Mouse (Mus musculus) MEL (cell line): ENCODE measurements around the gene Clca3b. TPM values are rescaled to one million over a fixed set of nuclear protein-coding genes. Genes with fewer than 3 reads are reported as not detected.
"Not testable (repeated sequence)": the region's sequence is repeated elsewhere in the genome, so short reads cannot be mapped to it uniquely, and the experiment has no call there.

Source experiments
- DNase-seq: peaks from one replicate; pipeline ENCODE4 v3.0.0; 2011; ENCODE audit warnings: low read depth, low spot score
- H3K27ac ChIP-seq: 2 replicates; pipeline ENCODE4 v1.5.1; 2012; ENCODE audit warnings: low read depth, mild to moderate bottlenecking, control low read depth, low read length, moderate library complexity; ENCODE audit not compliant: control insufficient read depth
- H3K27me3 ChIP-seq, 2 experiments: fragments of 150-350 bp in 1 of 2; sonication (generic) in 1 of 2; 2 replicates each; pipeline ENCODE4 v1.6.1; 2012; ENCODE audit warnings: low read length in 2 of 2, mild to moderate bottlenecking in 2 of 2, improper control_type of control experiment in 1 of 2, moderate library complexity in 1 of 2; ENCODE audit not compliant: insufficient read depth in 2 of 2, control insufficient read depth in 1 of 2
- H3K36me3 ChIP-seq, 2 experiments: 2 replicates each; pipeline ENCODE4 v1.6.1; 2012 to 2014; ENCODE audit warnings: low read length in 2 of 2, improper control_type of control experiment in 1 of 2, inconsistent platforms in 1 of 2, mild to moderate bottlenecking in 1 of 2; ENCODE audit not compliant: insufficient read depth in 2 of 2, control insufficient read depth in 1 of 2
- H3K4me1 ChIP-seq, 2 experiments: fragments of 150-350 bp in 1 of 2; sonication (generic) in 1 of 2; 2 replicates each; pipeline ENCODE4 v1.6.1; 2012; ENCODE audit warnings: low read length in 2 of 2, improper control_type of control experiment in 1 of 2, mild to moderate bottlenecking in 1 of 2; ENCODE audit not compliant: insufficient read depth in 2 of 2, control insufficient read depth in 1 of 2
- H3K4me3 ChIP-seq, 2 experiments: fragments of 150-350 bp in 1 of 2; sonication (generic) in 1 of 2; 2 replicates each; pipeline ENCODE4 v1.5.1; 2012; ENCODE audit warnings: low read depth in 2 of 2, low read length in 2 of 2, mild to moderate bottlenecking in 2 of 2, moderate library complexity in 2 of 2, control low read depth in 1 of 2, improper control_type of control experiment in 1 of 2; ENCODE audit not compliant: control insufficient read depth in 1 of 2, insufficient read depth in 1 of 2
- H3K79me2 ChIP-seq: 2 replicates; pipeline ENCODE4 v1.6.1; 2012; ENCODE audit warnings: mild to moderate bottlenecking, low read length, moderate library complexity; ENCODE audit not compliant: control insufficient read depth, poor library complexity, insufficient read depth
- H3K9ac ChIP-seq: 2 replicates; pipeline ENCODE4 v1.6.1; 2012; ENCODE audit warnings: low read depth, mild to moderate bottlenecking, control low read depth, low read length, moderate library complexity; ENCODE audit not compliant: control insufficient read depth, poor library complexity, severe bottlenecking
- H3K9me3 ChIP-seq: fragments of 150-350 bp; sonication (generic); replicated peaks from 2 replicates; pipeline ENCODE4 v1.6.1; 2012; ENCODE audit warnings: mild to moderate bottlenecking, low read length, improper control_type of control experiment, moderate library complexity; ENCODE audit not compliant: insufficient read depth
- CHD1 ChIP-seq: IDR thresholded peaks from 2 replicates; pipeline ENCODE4 v1.6.1; 2012; ENCODE audit warnings: low read depth, mild to moderate bottlenecking, inconsistent platforms, low read length, improper control_type of control experiment
- CHD2 ChIP-seq: IDR thresholded peaks from 2 replicates; pipeline ENCODE4 v1.6.1; 2011; ENCODE audit warnings: low read length, improper control_type of control experiment
- CTCF ChIP-seq, 3 experiments: IDR thresholded peaks in 2 of 3; conservative IDR thresholded peaks in 1 of 3; 2 replicates each; pipeline ENCODE4 v1.5.1; 2011 to 2012; ENCODE audit warnings: low read length in 3 of 3, low read depth in 2 of 3, mild to moderate bottlenecking in 2 of 3, improper control_type of control experiment in 1 of 3, inconsistent platforms in 1 of 3, mixed read lengths in 1 of 3, moderate library complexity in 1 of 3; ENCODE audit not compliant: control insufficient read depth in 1 of 3, insufficient read depth in 1 of 3, poor library complexity in 1 of 3, severe bottlenecking in 1 of 3
- E2F4 ChIP-seq: IDR thresholded peaks from 2 replicates; pipeline ENCODE4 v1.6.1; 2011; ENCODE audit warnings: low read depth, low read length, improper control_type of control experiment, borderline replicate concordance
- ELF1 ChIP-seq: IDR thresholded peaks from 2 replicates; pipeline ENCODE4 v1.6.1; 2014; ENCODE audit warnings: low read depth, mild to moderate bottlenecking, inconsistent platforms, low read length, improper control_type of control experiment, moderate library complexity
- EP300 ChIP-seq, 2 experiments: IDR thresholded peaks; 2 replicates each; pipeline ENCODE4 v1.6.1; 2011; ENCODE audit warnings: improper control_type of control experiment in 2 of 2, low read length in 2 of 2, low read depth in 1 of 2, mild to moderate bottlenecking in 1 of 2
- ETS1 ChIP-seq: IDR thresholded peaks from 2 replicates; pipeline ENCODE4 v1.6.1; 2012; ENCODE audit warnings: low read depth, mild to moderate bottlenecking, inconsistent platforms, low read length, improper control_type of control experiment, moderate library complexity
- GATA1 ChIP-seq: IDR thresholded peaks from 2 replicates; pipeline ENCODE4 v1.6.1; 2011; ENCODE audit warnings: low read depth, low read length, improper control_type of control experiment
- JUND ChIP-seq: IDR thresholded peaks from 2 replicates; pipeline ENCODE4 v1.6.1; 2011; ENCODE audit warnings: low read depth, mild to moderate bottlenecking, improper control_type of control experiment, low read length
- MAFK ChIP-seq: IDR thresholded peaks from 2 replicates; pipeline ENCODE4 v1.6.1; 2011; ENCODE audit warnings: low read depth, mild to moderate bottlenecking, low read length, improper control_type of control experiment, borderline replicate concordance
- MEF2A ChIP-seq: IDR thresholded peaks from 2 replicates; pipeline ENCODE4 v1.6.1; 2014; ENCODE audit warnings: low read depth, mild to moderate bottlenecking, inconsistent platforms, low read length, improper control_type of control experiment; ENCODE audit not compliant: poor library complexity, insufficient replicate concordance, severe bottlenecking; ENCODE audit errors: extremely low read depth
- MYC ChIP-seq: IDR thresholded peaks from 2 replicates; pipeline ENCODE4 v1.6.1; 2011; ENCODE audit warnings: low read depth, mild to moderate bottlenecking, low read length, improper control_type of control experiment, moderate library complexity
- NELFE ChIP-seq: IDR thresholded peaks from 2 replicates; pipeline ENCODE4 v1.6.1; 2011; ENCODE audit warnings: low read depth, low read length, improper control_type of control experiment
- NRF1 ChIP-seq: IDR thresholded peaks from 2 replicates; pipeline ENCODE4 v1.6.1; 2014; ENCODE audit warnings: low read depth, mild to moderate bottlenecking, inconsistent platforms, low read length, improper control_type of control experiment, moderate library complexity; ENCODE audit not compliant: poor library complexity, insufficient read depth, severe bottlenecking
- POLR2A ChIP-seq, 2 experiments: IDR thresholded peaks; 2 replicates each; pipeline ENCODE4 v1.6.1; 2011 to 2012; ENCODE audit warnings: low read length in 2 of 2, mild to moderate bottlenecking in 2 of 2, control low read depth in 1 of 2, improper control_type of control experiment in 1 of 2, low read depth in 1 of 2, moderate library complexity in 1 of 2; ENCODE audit not compliant: control insufficient read depth in 1 of 2, insufficient read depth in 1 of 2, poor library complexity in 1 of 2
- POLR2AphosphoS2 ChIP-seq: IDR thresholded peaks from 2 replicates; pipeline ENCODE4 v1.6.1; 2011; ENCODE audit warnings: low read length, improper control_type of control experiment
- POLR2AphosphoS5 ChIP-seq: IDR thresholded peaks from 2 replicates; pipeline ENCODE4 v1.6.1; 2012; ENCODE audit warnings: low read depth, borderline replicate concordance, mild to moderate bottlenecking, inconsistent platforms, low read length, moderate library complexity, mixed read lengths
- SMC3 ChIP-seq: IDR thresholded peaks from 2 replicates; pipeline ENCODE4 v1.6.1; 2011; ENCODE audit warnings: low read depth, low read length, improper control_type of control experiment
- TCF12 ChIP-seq: IDR thresholded peaks from 2 replicates; pipeline ENCODE4 v1.6.1; 2014; ENCODE audit warnings: low read depth, mild to moderate bottlenecking, inconsistent platforms, low read length, improper control_type of control experiment, moderate library complexity
- UBTF ChIP-seq: IDR thresholded peaks from 2 replicates; pipeline ENCODE4 v1.6.1; 2012; ENCODE audit warnings: low read depth, mild to moderate bottlenecking, inconsistent platforms, low read length, improper control_type of control experiment, moderate library complexity, borderline replicate concordance; ENCODE audit not compliant: insufficient read depth
- USF1 ChIP-seq: IDR thresholded peaks from 2 replicates; pipeline ENCODE4 v1.6.1; 2014; ENCODE audit warnings: low read depth, mild to moderate bottlenecking, inconsistent platforms, low read length, improper control_type of control experiment, moderate library complexity
- ZC3H11A ChIP-seq: IDR thresholded peaks from 2 replicates; pipeline ENCODE4 v1.6.1; 2012; ENCODE audit warnings: low read depth, mild to moderate bottlenecking, inconsistent platforms, low read length, improper control_type of control experiment
- ZMIZ1 ChIP-seq: IDR thresholded peaks from 2 replicates; pipeline ENCODE4 v1.6.1; 2012; ENCODE audit warnings: low read depth, mild to moderate bottlenecking, inconsistent platforms, low read length, improper control_type of control experiment, moderate library complexity
- polyA plus RNA-seq, 2 experiments: library from polyadenylated mRNA; stranded (reverse) in 1 of 2; unstranded in 1 of 2; fragments of >175 nt in 1 of 2; fragments of >200 nt in 1 of 2; gene quantifications; 2 replicates each; pipeline versions ENCODE4 v1.2.1 to v1.2.4; 2012; ENCODE audit warnings: low replicate concordance in 2 of 2, low read depth in 1 of 2; ENCODE audit not compliant: insufficient read length in 2 of 2, insufficient read depth in 1 of 2, missing spikeins in 1 of 2
- total RNA-seq: library from RNA; depleted of rRNA; stranded (reverse); fragments of 300-350 nt; gene quantifications from 2 replicates; pipeline ENCODE4 v1.2.3, GENCODE M21; 2012

Gene Clca3b
- total and polyA plus RNA-seq, 3 experiments, result 0.11 TPM; not detected in 2

- no peak for TF ChIP-seq USF1
These were observed 48.0 kb upstream of the Clca3b start (continued) for GRCm38 (mm10) chr3:144897042-144897678.

DNA sequence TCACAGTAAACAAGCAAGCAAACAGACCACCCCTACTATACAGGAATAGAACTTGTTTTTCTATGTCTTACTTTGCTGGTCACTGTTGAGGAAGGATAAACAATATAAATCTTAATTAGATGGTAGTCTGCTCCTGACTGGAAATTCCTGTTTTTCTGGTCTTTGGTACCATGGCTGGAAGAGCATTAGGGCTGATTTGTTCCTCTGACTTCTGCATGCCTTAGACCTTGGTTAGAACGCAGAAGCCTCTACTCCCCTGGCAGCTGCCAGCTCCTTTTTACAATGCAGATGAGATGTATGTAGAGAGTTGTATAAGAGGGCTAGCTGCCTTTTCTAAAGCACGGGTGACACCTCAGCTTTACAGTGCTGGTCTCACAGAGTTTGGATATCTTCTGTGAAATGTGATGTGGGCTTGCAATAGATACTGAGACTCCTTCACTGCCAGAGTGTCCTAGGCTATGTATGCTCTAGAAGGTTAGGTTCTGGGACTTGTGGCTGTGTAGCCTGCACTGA is 41.1 kb upstream of the Clca3b start:
- TF ChIP-seq ZC3H11A, result no peak
- no peak for TF ChIP-seq E2F4
- TF ChIP-seq CHD1, result no peak
- no peaks in the 10 kb centered on the region for H3K9me3 ChIP-seq
- H3K27ac ChIP-seq, result no peak overlapping the region
- no peaks in the 10 kb centered on the region for H3K36me3 ChIP-seq
- DNase-seq, result no peak
- H3K4me3 ChIP-seq, result no peak overlapping the region
- no peaks in the 10 kb centered on the region for H3K79me2 ChIP-seq
- no peak overlapping the region for H3K9ac ChIP-seq
- H3K27me3 ChIP-seq, result no peaks in the 10 kb centered on the region
- no peaks in the 10 kb centered on the region for H3K4me1 ChIP-seq

GRCm38 (mm10) chr3:144886957-144887356 is 37.8 kb upstream of the Clca3b start:
- no peak overlapping the region for H3K9ac ChIP-seq
- no peak overlapping the region for H3K4me3 ChIP-seq
- no peaks in the 10 kb centered on the region for H3K36me3 ChIP-seq
- no peak for TF ChIP-seq ETS1
- TF ChIP-seq POLR2AphosphoS2, result no peak
- no peak for TF ChIP-seq ZMIZ1
- TF ChIP-seq POLR2AphosphoS5, result no peak
- TF ChIP-seq POLR2A (IDR thresholded peaks at IDR 0.05; ENCODE audit: control insufficient read depth in 1 of 2, insufficient read depth in 1 of 2, low read depth in 1 of 2, low read length in 2 of 2, poor library complexity in 1 of 2), result no peak
- no peak for TF ChIP-seq CHD2
- TF ChIP-seq ZC3H11A, result no peak
- TF ChIP-seq NELFE, result no peak
- TF ChIP-seq ELF1, result no peak
- no peak for TF ChIP-seq EP300 (IDR thresholded peaks at IDR 0.05; ENCODE audit: low read depth in 1 of 2, low read length in 2 of 2)
- TF ChIP-seq MEF2A, result no peak
- no peak for TF ChIP-seq NRF1
- TF ChIP-seq TCF12, result no peak
- TF ChIP-seq CTCF (IDR thresholded peaks at IDR 0.05 in 2 of 3, conservative IDR thresholded peaks at IDR 0.05 in 1 of 3; ENCODE audit: control insufficient read depth in 1 of 3, insufficient read depth in 1 of 3, low read depth in 2 of 3, low read length in 3 of 3, poor library complexity in 1 of 3, severe bottlenecking in 1 of 3), result no peak
- no peak for TF ChIP-seq JUND
- TF ChIP-seq MYC, result no peak
- TF ChIP-seq GATA1, result no peak
- TF ChIP-seq MAFK, result no peak
- TF ChIP-seq SMC3, result no peak
- no peak for TF ChIP-seq UBTF
- DNase-seq, result no peak
- no peaks in the 10 kb centered on the region for H3K79me2 ChIP-seq
- no peaks in the 10 kb centered on the region for H3K4me1 ChIP-seq
- H3K27ac ChIP-seq, result no peak overlapping the region
- H3K27me3 ChIP-seq, result no peaks in the 10 kb centered on the region
- H3K9me3 ChIP-seq, result no peaks in the 10 kb centered on the region

DNA sequence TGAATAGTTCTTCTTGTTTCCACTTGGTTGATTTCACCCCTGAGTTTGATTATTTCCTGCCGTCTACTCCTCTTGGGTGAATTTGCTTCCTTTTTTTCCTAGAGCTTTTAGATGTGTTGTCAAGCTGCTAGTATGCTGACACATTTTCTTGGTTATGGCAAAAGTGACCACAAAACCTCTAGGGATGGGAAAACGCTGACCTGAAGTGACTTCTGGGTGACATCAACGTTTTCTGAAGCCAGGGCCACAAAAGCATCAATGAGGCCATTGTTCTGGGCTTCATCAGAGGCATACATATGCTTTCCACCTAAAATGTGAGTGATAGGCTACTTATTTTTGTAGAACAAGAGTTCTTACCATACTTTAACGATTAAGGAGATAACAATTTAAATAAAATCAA is 22.9 kb upstream of the Clca3b start:
- not testable (repeated sequence) for H3K9me3 ChIP-seq, H3K27me3 ChIP-seq, H3K9ac ChIP-seq, H3K4me1 ChIP-seq, H3K4me3 ChIP-seq, H3K27ac ChIP-seq, H3K36me3 ChIP-seq, H3K79me2 ChIP-seq, DNase-seq
